Mouse (Mus musculus) myocyte (in vitro differentiated cells): ENCODE measurements around the gene Hist1h2ag. TPM values are rescaled to one million over a fixed set of nuclear protein-coding genes. Genes with fewer than 3 reads are reported as not detected.
"Not testable (repeated sequence)": the region's sequence is repeated elsewhere in the genome, so short reads cannot be mapped to it uniquely, and the experiment has no call there.

Experiments
- H3K27me3 ChIP-seq: one replicate; pipeline ENCODE4 v1.6.1; 2011; ENCODE audit not compliant: control insufficient read depth, insufficient read depth, insufficient read length
- H3K36me3 ChIP-seq: one replicate; pipeline ENCODE4 v1.6.1; 2011; ENCODE audit not compliant: control insufficient read depth, insufficient read depth
- H3K4me2 ChIP-seq: one replicate; pipeline ENCODE4 v1.6.1; 2011; ENCODE audit warnings: low read depth, control low read depth
- H3K4me3 ChIP-seq: one replicate; pipeline ENCODE4 v1.5.1; 2011; ENCODE audit warnings: mild to moderate bottlenecking, control low read depth, moderate library complexity
- H3K79me2 ChIP-seq: one replicate; pipeline ENCODE4 v1.6.1; 2011; ENCODE audit not compliant: control insufficient read depth, insufficient read depth
- H3ac ChIP-seq: one replicate; pipeline ENCODE4 v1.6.1; 2011; ENCODE audit not compliant: control insufficient read depth, insufficient read length
- CEBPB ChIP-seq: IDR thresholded peaks from 2 replicates; pipeline ENCODE4 v1.6.1; 2011; ENCODE audit warnings: mild to moderate bottlenecking, moderate library complexity; ENCODE audit not compliant: poor library complexity, insufficient read depth, severe bottlenecking
- E2F4 ChIP-seq: IDR thresholded peaks from one replicate; pipeline ENCODE4 v1.6.1; 2011; ENCODE audit warnings: mild to moderate bottlenecking, control low read depth, moderate library complexity; ENCODE audit not compliant: insufficient read depth
- MAX ChIP-seq: IDR thresholded peaks from one replicate; pipeline ENCODE4 v1.6.1; 2011; ENCODE audit warnings: low read depth, mild to moderate bottlenecking, control low read depth
- MYOD1 ChIP-seq, 3 experiments: IDR thresholded peaks; one replicate each; pipeline ENCODE4 v1.6.1; 2011; ENCODE audit warnings: control low read depth in 2 of 3, low read depth in 2 of 3, mild to moderate bottlenecking in 2 of 3, moderate library complexity in 1 of 3; ENCODE audit not compliant: insufficient read length in 2 of 3, control insufficient read depth in 1 of 3
- MYOG ChIP-seq, 3 experiments: IDR thresholded peaks; one replicate each; pipeline ENCODE4 v1.6.1; 2011; ENCODE audit warnings: control low read depth in 2 of 3, low read depth in 2 of 3, mild to moderate bottlenecking in 2 of 3; ENCODE audit not compliant: insufficient read length in 2 of 3, control insufficient read depth in 1 of 3, insufficient read depth in 1 of 3
- POLR2A ChIP-seq: IDR thresholded peaks from one replicate; pipeline ENCODE4 v1.6.1; 2011; ENCODE audit warnings: low read depth, mild to moderate bottlenecking, control low read depth, moderate library complexity; ENCODE audit not compliant: insufficient read length
- POLR2AphosphoS2 ChIP-seq: IDR thresholded peaks from one replicate; pipeline ENCODE4 v1.6.1; 2011; ENCODE audit warnings: low read depth, control low read depth; ENCODE audit not compliant: insufficient read length
- REST ChIP-seq: IDR thresholded peaks from one replicate; pipeline ENCODE4 v1.6.1; 2011; ENCODE audit warnings: mild to moderate bottlenecking, control low read depth, moderate library complexity; ENCODE audit not compliant: insufficient read depth, insufficient read length
- SRF ChIP-seq: IDR thresholded peaks from one replicate; pipeline ENCODE4 v1.6.1; 2011; ENCODE audit warnings: low read depth; ENCODE audit not compliant: control insufficient read depth, insufficient read length
- TCF12 ChIP-seq: IDR thresholded peaks from one replicate; pipeline ENCODE4 v1.6.1; 2011; ENCODE audit warnings: mild to moderate bottlenecking, control low read depth; ENCODE audit not compliant: poor library complexity, insufficient read depth, severe bottlenecking
- TCF3 ChIP-seq: IDR thresholded peaks from one replicate; pipeline ENCODE4 v1.6.1; 2011; ENCODE audit warnings: low read depth, control low read depth; ENCODE audit not compliant: insufficient read length
- USF1 ChIP-seq: IDR thresholded peaks from one replicate; pipeline ENCODE4 v1.6.1; 2011; ENCODE audit warnings: low read depth, mild to moderate bottlenecking, control low read depth, moderate library complexity
- polyA plus RNA-seq: library from polyadenylated mRNA; unstranded; fragments of >200 nt; fragmentation: generic; extraction: Trizol; gene quantifications from one replicate; pipeline ENCODE4 v1.2.1, GENCODE M21; 2012; ENCODE audit warnings: missing spikeins

Hist1h2ag gene
- polyA plus RNA-seq, 1 experiment = 4.1 TPM

- Histone ChIP-seq H3K36me3 (no peaks in the 10 kb centered on the region), H3K79me2 (no peaks in the 10 kb centered on the region), H3ac (no peak overlapping the region), H3K4me2 (peak overlapping the region; percentile 79), H3K27me3 (no peaks in the 10 kb centered on the region), H3K4me3 (peak overlapping the region; percentile 41)
- TF ChIP-seq MAX = no peak
- peak; percentile 34 for TF ChIP-seq POLR2AphosphoS2
- TF ChIP-seq SRF = no peak
These were observed 6.4 kb downstream of the Hist1h2ag start for GRCm38 (mm10) chr13:22036149-22036956.

GRCm38 (mm10) chr13:22035267-22036148, 7.2 kb downstream of the Hist1h2ag start, which contains the start of the genes Hist1h2ah and Hist1h2bk:
Hist1h2ah (minus strand) TSS chr13:22035568.
Hist1h2bk (plus strand) TSS chr13:22035870.
- peak within 1 kb of the TSS; percentile 41 for H3K4me3 ChIP-seq
- H3K4me2 ChIP-seq = peak within 1 kb of the TSS; percentile 96
- H3K27me3 ChIP-seq, H3K36me3 ChIP-seq, H3ac ChIP-seq, H3K79me2 ChIP-seq: not testable (repeated sequence)
- TF ChIP-seq POLR2AphosphoS2 (peak; percentile 75), POLR2A (peak; percentile 73), E2F4 (peak; percentile 97)

GRCm38 (mm10) chr13:22034443-22035266, 8.1 kb downstream of the Hist1h2ag start:
- Histone ChIP-seq H3K4me2 (peak overlapping the region; percentile 96), H3K4me3 (peak overlapping the region; percentile 41), H3ac (no peak overlapping the region), H3K36me3 (no peaks in the 10 kb centered on the region), H3K79me2 (no peaks in the 10 kb centered on the region), H3K27me3 (no peaks in the 10 kb centered on the region)
- peak; percentile 12 for TF ChIP-seq POLR2A
- no peak for TF ChIP-seq MAX
- peak; percentile 55 for TF ChIP-seq USF1
- no peak for TF ChIP-seq MYOD1 (IDR thresholded peaks at IDR 0.05; ENCODE audit: control insufficient read depth in 1 of 3, insufficient read length in 2 of 3, low read depth in 2 of 3)
- TF ChIP-seq E2F4 = no peak
- TF ChIP-seq CEBPB = no peak
- no peak for TF ChIP-seq REST
- no peak for TF ChIP-seq TCF12
- TF ChIP-seq TCF3 = no peak
- TF ChIP-seq SRF = no peak
- no peak for TF ChIP-seq POLR2AphosphoS2
- no peak for TF ChIP-seq MYOG (IDR thresholded peaks at IDR 0.05; ENCODE audit: control insufficient read depth in 1 of 3, insufficient read depth in 1 of 3, insufficient read length in 2 of 3, low read depth in 2 of 3)

- peak overlapping the region; percentile 41 for H3K4me3 ChIP-seq
- no peaks in the 10 kb centered on the region for H3K27me3 ChIP-seq
- peak overlapping the region; percentile 96 for H3K4me2 ChIP-seq
- no peaks in the 10 kb centered on the region for H3K79me2 ChIP-seq
- no peaks in the 10 kb centered on the region for H3K36me3 ChIP-seq
- no peak overlapping the region for H3ac ChIP-seq
- TF ChIP-seq CEBPB (no peak), E2F4 (no peak), TCF12 (no peak), MAX (no peak), SRF (no peak), TCF3 (no peak), MYOD1 (IDR thresholded peaks at IDR 0.05; ENCODE audit: control insufficient read depth in 1 of 3, insufficient read length in 2 of 3, low read depth in 2 of 3) (no peak), POLR2AphosphoS2 (no peak), POLR2A (no peak), MYOG (IDR thresholded peaks at IDR 0.05; ENCODE audit: control insufficient read depth in 1 of 3, insufficient read depth in 1 of 3, insufficient read length in 2 of 3, low read depth in 2 of 3) (no peak), USF1 (no peak)
These were observed 8.9 kb downstream of the Hist1h2ag start for GRCm38 (mm10) chr13:22033741-22034442.
